Mouse (Mus musculus): ENCODE results near the gene Rara.

Rara gene

DNA sequence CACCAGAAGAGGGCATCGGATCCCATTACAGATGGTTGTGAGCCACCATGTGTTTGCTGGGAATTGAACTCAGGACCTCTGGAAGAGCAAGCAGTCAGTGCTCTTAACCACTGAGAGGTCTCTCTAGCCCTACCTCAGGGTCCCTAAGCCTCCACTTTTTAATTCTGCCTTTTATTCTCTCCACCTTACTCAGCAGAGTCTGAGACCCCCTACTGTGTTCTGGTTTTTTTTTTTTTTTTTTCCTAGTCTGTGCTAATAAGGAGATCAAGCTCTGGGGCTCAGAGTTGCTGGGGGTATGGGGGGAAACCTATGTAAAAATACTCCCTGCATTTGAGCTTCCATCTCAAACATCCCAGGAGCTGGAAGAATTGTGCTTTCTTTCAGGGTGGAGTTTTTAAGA, 24.5 kb downstream of the Rara start:
- no peak for DNase-seq (ENCODE audit: low spot score in 2 of 2)

DNA sequence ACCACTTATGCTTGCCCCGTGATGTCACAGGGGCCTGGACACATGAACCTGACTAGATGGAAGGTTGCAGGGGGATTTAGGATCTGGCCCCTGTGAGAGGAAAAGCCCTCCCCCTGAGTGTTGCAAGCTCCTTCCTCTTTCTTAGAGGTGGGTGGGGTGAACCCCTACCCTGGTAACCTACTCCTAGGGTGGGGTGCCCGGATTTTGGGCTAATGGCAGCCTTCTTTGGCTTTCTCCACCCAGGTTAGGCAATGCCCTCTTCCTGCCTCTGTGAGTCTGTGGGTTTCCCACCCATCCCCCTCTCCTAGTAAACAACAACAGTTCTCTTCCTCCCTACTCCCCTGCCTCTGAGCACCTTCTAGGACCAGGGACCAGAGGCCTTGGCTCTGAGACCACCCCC, 25.1 kb downstream of the Rara start:
- DNase-seq (ENCODE audit: low spot score in 2 of 2): no peak

DNA sequence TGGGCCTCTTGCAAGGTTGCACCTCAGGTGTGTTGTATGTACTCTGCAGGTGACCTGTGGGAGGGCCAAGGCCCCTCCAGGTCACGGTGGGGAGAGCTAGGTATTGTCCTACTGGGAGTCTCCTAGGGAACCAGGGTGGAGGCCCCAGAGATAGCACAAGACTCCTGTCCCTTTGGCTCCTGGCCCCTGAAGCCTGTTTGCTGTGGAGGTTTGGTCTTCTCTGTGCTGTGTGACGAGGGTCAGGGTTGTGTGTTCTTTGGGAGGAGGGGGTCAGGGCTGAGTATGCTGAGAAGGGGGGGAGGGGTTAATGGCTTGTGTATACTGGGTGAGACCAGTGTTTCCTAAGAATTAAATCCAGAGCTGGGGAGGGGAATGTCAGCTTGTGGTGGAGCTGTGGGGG, 25.7 kb downstream of the Rara start:
- DNase-seq (ENCODE audit: low spot score in 2 of 2): no peak

DNA sequence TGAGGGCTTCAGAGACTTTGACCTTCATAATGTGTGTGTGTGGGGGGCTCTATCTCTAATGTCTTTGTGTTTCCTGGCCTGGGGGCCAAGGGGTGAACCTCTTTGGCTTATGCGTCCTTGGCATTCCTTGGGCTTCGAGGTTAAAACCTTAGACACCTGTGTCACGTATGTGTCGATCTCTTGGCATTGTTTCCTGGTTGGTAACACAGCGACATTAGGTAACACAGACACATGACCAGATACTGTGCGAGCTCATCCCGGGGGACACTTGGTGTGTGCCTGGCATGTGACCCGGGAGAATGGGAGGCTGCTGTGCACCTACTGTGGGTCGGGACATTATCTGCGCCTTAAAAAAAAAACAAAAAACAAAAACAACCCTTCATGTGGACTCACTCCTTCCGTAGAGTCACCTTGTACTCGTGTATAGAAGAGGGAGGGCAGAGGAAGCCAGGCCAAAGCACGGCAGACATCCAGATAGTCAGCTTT, 26.3 kb downstream of the Rara start:
- DNase-seq (ENCODE audit: low spot score in 2 of 2): no peak

DNA sequence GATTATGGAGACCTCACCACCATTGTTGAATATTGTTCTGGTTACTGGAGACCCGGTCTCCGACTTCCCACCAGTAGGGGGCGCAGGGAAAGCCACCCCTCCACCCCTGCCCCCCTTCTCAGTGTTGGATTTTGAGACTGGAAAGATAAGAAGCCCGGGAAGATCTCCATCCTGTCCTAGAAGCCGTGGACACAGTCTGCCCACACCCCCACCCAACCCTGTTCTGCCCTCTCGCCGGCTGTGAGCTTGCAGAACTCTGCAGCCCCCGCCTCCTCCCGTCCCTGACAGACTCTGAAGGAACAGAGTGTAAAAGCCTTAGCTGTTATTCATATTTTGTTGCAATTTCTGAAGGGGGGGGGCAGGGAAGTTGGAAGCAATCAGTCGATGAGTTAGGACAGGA, 26.8 kb downstream of the Rara start:
- peak; percentile 84 to 86 for DNase-seq (ENCODE audit: low spot score in 2 of 2)

DNA sequence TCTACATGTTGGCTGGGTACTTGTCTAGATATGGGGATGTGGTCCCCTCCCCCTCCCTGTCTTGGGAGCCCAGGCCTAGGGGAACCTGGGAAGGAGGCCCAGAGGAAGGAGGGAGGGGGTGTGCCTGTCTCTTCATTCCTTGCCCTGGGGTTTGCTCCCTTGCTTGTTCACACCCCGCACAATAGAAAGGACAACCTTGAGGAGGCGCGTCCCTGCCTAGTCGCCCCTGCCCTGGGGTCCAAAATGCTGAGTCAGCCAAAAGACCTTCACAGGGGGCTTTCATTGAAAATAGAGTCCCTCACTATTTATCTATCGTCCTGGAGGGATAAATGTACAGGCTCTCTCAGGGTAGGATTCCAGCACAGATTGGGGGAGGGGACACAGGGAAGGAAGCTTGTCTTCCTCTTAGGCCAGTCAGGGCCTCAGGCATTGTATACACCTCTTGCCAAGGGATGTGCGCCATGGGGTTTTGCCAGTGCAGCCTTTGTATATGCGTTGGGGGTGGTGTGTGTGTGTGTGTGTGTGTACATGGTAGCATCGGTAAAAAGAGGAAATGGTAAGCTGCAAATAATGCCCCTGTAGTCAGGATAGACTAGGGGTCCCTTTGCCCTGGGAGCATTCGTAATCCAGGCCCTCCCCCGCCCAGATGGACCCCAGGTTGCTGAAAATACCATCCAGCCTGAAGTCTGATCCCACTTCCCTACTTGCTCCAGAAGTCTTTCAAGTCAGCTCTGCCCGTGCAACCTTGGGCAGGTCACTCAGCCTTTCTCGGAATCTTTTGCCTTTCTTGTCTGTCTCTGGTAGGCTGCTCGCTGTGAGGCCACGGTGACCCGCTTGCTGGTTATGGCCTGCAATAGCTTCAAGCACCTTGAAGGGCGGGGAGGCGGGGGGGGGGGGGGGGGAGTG, 27.4 kb downstream of the Rara start:
- DNase-seq (ENCODE audit: low spot score in 2 of 2): no peak

DNA sequence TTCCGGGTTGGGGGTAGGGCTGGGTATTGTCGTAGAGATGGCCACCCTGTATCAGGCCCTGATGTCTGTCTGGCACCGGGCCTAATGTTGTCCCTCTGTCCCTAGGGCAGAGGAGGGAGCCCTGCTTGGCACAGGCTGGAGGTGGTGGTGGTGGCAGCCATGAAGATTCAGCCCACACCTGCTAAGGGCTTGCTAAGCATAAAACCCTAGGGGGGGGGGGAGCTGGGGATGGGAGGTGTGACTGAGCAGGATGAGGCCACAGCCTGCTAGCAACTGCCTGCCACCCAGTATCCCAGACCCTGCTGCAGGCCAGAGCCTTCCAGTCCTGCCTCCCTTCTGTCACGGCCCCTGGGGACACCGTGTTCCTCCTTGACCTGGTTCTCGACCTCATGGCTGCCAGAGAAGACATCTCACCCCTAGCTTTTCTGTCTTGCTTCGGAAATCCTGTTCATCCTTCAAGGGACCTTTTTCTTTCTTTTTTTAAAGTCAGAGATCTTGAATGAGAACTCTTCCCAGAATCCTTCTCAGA, 28.2 kb downstream of the Rara start:
- no peak for DNase-seq (ENCODE audit: low spot score in 2 of 2)

DNA sequence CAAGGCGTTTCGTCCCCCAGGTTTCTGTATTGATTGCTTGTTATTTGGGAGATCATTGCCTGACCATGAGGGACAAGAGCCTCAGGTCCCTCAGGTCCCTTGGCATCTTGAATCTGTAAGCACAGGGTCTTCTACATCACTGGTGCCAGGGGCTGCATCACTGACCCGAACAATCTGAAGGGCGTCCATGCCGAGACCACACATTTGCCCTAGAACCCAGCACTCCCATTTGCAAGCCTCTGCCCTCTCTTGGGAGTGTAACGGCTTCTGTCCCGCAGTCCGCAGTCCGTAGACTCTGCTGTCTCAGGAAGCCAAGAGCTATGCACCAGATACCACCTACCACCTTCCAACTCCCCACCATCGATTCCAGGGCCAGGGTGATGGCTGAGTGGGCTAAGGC, 28.7 kb downstream of the Rara start:
- no peak for DNase-seq (ENCODE audit: low spot score in 2 of 2)

DNA sequence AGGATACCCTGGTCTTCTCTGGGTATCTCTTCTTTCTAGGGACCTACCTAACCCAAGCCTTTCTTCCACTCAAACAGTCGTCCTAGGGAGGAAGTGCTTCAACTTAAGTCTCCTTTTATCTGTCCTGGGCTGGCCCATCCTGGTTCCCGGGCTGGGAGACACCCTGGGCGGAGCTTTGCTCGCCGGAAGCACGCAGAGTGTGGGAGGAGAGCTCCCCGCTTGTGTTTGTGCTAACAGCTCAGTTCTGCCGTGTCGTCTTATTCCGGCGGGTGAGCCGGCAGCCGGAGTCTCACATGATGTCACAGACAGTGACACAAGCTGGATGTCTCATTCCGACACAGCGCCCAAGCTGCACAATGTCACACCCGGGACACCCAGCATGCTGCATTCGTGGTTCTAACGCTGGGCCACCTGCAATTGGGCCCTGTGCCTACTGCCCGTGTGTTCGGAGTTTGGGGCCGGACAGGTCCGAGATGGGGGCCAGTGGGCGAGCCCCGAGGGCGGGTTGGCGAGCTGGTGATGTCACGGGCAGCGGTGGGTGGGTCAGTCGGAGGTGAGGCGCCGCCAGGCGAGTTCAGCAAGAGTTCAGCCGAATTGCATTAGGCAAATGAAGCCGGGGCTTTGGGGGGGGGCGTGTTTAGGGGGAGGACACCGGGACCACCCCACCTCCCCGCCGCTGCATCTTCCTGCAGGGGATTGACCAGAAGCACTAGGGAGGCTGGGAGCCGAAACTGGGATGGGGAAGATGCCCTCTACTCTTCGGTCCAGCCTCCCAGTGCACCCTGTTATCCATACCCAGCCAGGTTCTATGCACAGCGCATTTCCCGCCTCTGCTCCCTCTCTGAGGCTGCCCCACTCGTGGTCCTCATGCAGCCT, 32.1 kb downstream of the Rara start:
- peak; percentile 78 to 84 for DNase-seq (ENCODE audit: low spot score in 2 of 2)

DNA sequence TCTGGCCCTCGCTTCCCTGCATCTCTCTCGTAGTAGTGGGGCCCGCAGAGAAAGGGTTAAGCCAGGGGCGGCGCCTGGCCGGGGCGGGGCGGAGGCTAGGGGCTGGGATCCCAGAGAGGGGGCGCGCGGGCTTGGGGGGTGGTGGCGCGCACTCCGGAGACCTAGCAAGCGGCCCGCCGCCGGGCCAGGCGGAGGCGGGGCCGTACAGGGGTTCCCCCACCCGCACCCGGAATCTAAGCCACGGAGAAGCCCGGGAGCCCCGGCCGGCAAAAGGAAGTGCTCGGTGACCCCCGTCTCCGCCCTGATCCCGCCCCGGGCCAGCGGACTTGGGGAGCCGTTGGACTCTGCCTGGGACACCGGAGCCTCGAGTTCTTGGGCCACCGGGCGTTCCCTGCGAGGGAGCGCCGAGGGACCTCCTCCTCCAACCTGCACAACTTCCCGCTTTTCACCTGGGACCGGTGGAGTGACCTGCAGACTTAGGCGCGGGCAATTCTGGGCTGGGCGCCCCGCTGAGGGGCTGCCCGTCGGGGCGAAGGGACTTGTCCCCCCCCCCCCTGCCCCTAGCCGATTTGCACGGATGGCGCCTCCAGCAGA, 32.8 kb downstream of the Rara start:
- peak; percentile 82 to 88 for DNase-seq (ENCODE audit: low spot score in 2 of 2)

DNA sequence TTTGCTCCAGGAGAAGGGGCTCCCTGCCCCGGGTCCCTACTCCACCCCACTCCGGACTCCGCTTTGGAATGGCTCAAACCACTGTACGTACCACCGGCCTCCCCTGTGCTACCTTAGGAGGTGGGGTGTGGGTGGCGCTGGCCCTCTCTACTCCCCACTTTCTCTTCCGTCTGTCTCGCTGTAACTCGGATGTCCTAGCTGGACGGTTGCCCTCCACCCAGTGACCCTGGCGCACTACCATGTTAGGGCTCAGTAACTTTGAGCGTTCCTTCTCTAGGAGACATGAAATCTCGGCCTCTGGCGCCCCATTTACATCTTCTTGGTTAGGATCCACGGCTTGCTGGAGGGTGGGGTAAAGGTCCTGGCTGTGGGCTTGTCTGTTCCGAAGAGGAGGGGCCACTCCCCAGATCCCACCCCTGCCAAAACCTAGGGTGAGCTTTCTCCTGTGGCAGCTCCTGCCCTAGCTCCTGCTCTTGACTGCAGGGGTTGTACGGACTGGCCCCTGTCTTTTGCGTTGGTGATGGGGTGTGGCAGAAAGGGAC, 33.5 kb downstream of the Rara start:
- peak in 1 of 2 experiments; percentile 35 for DNase-seq (ENCODE audit: low spot score in 2 of 2)

DNA sequence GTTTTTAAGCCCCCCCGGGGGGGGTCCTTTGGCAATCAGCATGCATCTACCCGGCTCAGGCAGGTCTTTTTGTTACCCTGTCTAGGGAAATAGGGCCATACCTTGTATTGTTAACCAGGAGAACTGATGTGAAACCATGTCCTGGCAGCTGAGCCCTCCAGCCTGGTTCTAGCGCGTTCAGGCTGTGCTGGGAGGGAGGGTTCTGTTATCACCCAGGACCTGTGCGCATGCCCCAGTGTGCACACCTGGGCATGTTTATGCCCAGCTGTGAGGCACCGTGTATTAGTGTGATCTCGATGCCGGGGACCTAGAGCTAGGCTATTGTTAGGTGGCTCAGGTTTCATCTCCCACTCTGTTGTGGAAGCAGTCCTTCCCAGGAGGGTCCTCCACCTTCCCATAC, 34.1 kb downstream of the Rara start:
- no peak for DNase-seq (ENCODE audit: low spot score in 2 of 2)

DNA sequence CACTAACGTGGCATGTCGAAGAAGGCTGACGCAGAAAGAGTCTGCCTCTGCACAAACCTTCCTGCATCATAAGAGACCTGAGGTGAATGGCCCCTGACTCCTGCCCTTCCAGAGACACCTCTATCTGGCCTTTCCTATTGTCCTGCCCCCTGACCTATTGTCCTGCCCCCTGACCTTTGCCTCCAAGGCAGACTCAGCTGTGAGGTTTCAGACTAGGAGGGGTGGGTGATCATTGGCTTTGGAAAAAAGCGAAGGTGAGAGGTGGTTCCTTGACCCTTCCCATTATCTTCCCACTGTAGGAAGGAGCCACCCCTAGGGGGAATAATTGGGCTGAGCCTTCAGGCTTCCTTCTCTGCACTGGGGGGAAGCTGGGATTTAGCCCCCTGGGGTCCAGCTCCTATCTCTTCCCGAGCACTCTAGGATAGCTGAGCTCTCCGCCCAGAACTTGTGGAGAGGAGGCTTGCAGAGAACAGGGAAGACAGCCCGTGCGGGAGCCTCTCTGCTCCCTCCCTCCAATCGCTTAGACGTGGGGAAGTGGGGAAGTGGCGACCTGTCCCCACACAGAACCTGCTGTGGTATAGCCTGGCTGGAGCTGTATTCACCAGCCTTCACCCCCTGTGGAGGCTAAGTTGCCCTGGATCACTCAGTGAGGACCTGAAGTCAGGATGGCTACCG, 34.9 kb downstream of the Rara start:
- no peak for DNase-seq (ENCODE audit: low spot score in 2 of 2)

DNA sequence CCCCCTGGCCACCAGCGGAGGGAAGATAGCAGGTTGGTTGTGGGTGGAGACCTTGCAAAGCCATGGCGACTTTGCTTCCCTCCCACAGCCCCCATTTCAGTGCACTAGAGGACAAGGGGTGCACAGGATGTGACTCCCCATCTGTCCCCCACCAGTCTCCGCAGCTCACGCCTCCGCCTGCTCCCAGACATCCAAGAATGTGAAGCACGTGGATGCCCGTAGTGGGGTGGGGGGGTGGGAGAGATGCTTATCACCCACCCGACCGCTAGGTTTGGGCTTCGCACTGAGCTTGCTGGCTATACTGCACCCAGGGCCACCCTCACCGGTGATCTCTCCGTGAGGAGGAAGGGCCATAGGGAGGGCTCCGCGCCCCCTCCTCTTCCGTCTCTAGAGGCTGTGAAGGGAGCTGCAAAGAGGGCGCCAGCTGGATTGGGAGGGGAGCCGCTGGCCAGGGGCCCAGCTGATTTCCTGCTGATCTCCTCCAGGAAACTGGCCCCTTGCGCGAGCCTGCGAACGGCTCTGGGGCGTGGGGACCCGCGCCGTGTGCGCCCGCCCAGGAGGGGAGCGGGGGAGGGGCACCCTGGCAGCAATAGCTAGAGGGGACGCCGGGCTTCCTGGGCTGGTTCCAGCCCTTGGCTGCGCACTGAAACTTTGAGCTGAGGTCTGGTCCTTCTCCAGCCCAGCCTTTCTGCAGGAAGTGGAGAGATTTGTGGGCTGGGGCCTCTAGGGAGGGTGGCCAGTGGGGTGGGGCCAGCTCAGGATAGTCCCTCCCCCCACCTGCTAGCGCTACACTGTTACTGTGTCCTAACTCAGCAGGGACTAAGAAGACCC, 35.8 kb downstream of the Rara start:
- peak; percentile 89 to 91 for DNase-seq (ENCODE audit: low spot score in 2 of 2)

DNA sequence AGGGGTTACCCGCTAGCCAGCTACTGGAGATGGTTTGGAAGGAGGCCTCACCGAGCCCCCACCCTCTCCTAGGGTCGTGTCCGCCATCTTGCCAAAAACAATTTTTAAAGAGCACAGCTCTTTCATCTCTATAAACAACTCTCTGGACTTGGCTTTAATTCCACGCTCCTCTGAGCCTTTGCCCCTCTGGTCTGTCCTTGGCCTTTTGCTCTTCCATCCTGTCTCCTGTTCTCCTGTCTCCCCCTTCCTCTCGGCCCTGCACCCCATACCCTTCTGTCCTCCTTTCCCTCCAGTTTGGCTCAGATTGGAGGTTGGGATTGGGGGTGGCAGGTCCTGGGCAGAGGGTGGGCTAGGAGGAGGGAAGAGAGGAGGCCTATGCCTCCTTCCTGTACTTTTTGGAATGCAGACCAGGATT, 36.6 kb downstream of the Rara start:
- no peak for DNase-seq (ENCODE audit: low spot score in 2 of 2)

DNA sequence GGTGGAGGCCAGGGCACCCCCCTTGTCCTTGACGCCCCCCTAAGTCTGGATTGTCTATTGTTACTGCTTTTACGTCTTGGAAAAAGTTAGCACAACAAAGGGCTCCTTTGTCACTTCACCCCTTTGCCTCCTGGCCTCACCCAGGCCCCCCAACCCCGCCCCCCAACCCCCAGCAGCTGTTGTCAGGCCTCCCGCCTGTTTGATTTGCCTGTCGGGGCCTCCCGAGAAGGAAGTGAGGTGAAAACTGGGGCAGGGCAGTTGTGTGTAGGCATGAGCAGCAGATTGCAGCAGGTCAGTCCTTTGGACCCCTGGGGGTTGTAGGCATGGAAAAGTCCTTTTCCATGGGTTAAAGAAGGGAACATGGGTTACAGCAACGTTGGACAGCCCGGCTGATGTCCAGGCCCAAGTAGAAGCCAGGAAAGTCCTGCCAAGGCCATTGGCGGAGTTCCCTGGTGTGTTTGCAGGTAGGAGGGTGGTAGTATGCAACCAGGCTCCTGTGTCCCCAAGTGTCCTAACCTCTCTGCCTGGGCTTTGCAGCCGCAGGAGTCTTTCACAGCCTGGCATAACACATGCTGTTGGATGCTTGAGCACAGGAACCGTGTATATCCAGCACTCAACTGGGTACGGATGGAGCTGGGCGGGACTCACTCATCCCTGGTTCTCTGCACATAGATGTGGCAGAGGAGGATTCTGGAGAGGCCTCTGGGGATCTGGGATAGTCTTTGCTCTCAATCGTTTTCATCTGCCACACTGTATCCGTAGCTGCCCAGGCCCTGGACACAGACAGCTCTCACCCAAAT, 37.2 kb downstream of the Rara start:
- no peak for DNase-seq (ENCODE audit: low spot score in 2 of 2)

DNA sequence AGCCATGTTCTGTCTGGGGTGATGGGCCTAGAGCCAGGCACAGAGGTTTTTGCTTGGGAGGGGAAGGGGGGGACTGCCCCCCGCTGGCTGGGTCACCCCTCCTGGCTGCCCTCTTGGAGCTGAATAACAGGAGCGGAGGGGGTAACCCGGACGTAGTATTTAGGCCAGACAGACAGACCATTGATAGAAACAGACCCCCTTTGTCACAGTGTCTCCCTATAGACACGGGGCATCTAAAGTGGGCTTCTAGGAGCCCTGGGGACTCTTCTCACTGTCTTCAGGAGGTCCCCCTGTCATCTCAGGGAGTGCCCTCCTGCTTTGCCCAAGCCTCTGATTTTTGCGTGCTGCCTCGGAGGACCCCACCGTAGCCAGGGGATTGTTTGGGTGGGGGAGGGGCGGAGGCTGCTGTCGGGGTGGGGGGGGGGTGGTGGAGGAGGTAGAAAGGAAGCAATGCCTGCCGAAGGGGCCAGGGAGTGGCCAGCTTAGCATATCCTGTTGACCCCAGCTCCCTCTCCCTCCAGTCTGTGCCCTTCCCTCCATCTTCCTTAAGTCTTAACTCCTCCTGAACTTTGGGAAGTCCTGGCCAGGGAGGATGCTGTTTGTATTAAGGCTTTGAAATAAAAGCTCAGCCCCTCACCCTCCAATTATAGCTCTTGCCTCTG, 37.9 kb downstream of the Rara start:
- DNase-seq (ENCODE audit: low spot score in 2 of 2): no peak

DNA sequence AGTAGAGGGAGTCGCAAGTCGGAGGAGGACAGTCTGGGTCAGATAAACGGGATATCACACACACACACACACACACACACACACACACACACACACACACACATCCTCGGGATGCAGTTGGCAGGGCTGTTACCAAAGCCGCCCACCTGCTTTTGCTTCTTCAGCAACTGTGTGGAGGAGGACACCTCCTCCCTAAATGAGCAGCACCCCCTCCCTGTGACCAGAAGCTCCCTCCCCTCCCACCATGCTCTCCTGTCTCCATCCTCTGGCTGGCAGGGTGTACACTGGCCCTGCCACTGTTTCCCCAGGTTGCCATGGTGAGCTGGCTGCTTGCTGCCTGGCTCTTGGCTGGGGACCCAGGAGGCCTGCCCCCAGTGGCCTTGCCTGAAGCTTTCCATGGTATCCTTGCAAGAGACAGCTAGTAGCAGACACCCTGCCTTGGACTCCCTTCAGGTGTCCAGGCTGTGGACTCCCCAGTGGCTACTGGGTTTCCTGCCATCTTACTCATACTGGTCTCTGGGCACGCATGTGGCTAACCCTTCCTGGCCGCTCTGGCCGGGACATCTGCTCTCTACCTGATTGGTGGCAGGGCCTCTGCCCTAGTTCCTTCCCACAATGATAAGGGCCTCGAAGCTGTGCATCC, 39.0 kb downstream of the Rara start:
- peak; percentile 75 to 78 for DNase-seq (ENCODE audit: low spot score in 2 of 2)
